Mouse (Mus musculus) liver, embryonic 14.5 days (tissue): ENCODE measurements around the gene Stat5b.

ENCODE experiments used
- CTCF ChIP-seq: IDR thresholded peaks from 2 replicates; pipeline ENCODE4 v1.5.1; 2016; ENCODE audit warnings: antibody characterized with exemption, low read depth, control low read depth
- EP300 ChIP-seq: IDR thresholded peaks from 2 replicates; pipeline ENCODE4 v1.6.1; 2016; ENCODE audit warnings: antibody characterized with exemption, low read depth

- TF ChIP-seq CTCF (no peak), EP300 (no peak)
Measured at GRCm38 (mm10) chr11:100852088-100852487, 1.6 kb upstream of the Stat5b start.
